8 mouse cellular contexts compared by ENCODE assay signal in genomic region chr1:194618841-194619311, GRCm38 (mm10). TPM values are rescaled to one million over a fixed set of nuclear protein-coding genes. Genes with fewer than 3 reads are reported as not detected.
DNase-seq lines count a peak whose midpoint lies in the region; ATAC-seq and TF ChIP-seq lines count a peak whose summit lies in the region.

No protein-coding gene starts in this region.

- H3K4me2 ChIP-seq in lung, embryonic 14.5 days, result peak overlapping the region; percentile 79

- H3K9ac ChIP-seq in lung, embryonic 14.5 days, result no peak overlapping the region

- peak; percentile 47; the same call in 1 of the 2 replicates for ATAC-seq in lung, embryonic 14.5 days (ENCODE audit: insufficient read depth)

- peak; percentile 69 for DNase-seq in Muller cell, postnatal 12 days (ENCODE audit: inconsistent ontology term)
- DNase-seq in cerebellum, adult 2 months, result peak; percentile 80 to 85
- peak; percentile 89 for DNase-seq in forelimb bud, embryonic 11.5 days (ENCODE audit: low read depth, low spot score)
- peak; percentile 88 for DNase-seq in heart, postnatal 4 days
- DNase-seq in layer of hippocampus, adult 8-10 months (ENCODE audit: low spot score in 2 of 2), result peak; percentile 72 to 83
- peak; percentile 95 for DNase-seq in lung, embryonic 14.5 days
- peak; percentile 78 for DNase-seq in ovary, postnatal 14 days (ENCODE audit: low spot score)
- peak; percentile 61 to 74 for DNase-seq in urinary bladder, adult 18-20 months (ENCODE audit: low spot score in 2 of 2)

- no peak overlapping the region for H3K27ac ChIP-seq in cerebellum, adult 2 months (ENCODE audit: insufficient read depth, low read length)
- H3K27ac ChIP-seq in lung, embryonic 14.5 days (ENCODE audit: low read depth), result no peak overlapping the region

- peak; percentile 39 for TF ChIP-seq CTCF in cerebellum, adult 2 months (IDR thresholded peaks at IDR 0.05; ENCODE audit: borderline replicate concordance, insufficient read depth, low read depth, low read length)
- peak; percentile 70 for TF ChIP-seq CTCF in lung, embryonic 14.5 days (IDR thresholded peaks at IDR 0.05; ENCODE audit: low read depth)

- peaks cover 15% of the 10 kb centered on the region for H3K4me1 ChIP-seq in cerebellum, adult 2 months (ENCODE audit: control insufficient read depth, insufficient read depth, low read length)
- peaks cover 10% of the 10 kb centered on the region for H3K4me1 ChIP-seq in lung, embryonic 14.5 days (ENCODE audit: insufficient read depth)

- H3K4me3 ChIP-seq in cerebellum, adult 2 months (replicated peaks; ENCODE audit: insufficient read depth, low read depth, low read length), result peak overlapping the region; percentile 84
- H3K4me3 ChIP-seq in lung, embryonic 14.5 days (ENCODE audit: low read depth, low read length), result peak overlapping the region; percentile 76

- no peaks in the 10 kb centered on the region for H3K9me3 ChIP-seq in lung, embryonic 14.5 days (ENCODE audit: low read depth, low read length)

- no peak for TF ChIP-seq POLR2A in cerebellum, adult 2 months (IDR thresholded peaks at IDR 0.05; ENCODE audit: borderline replicate concordance, insufficient read depth, low read length)

- no peaks in the 10 kb centered on the region for H3K36me3 ChIP-seq in lung, embryonic 14.5 days (ENCODE audit: insufficient read depth)

- H3K27me3 ChIP-seq in cerebellum, adult 2 months (ENCODE audit: control insufficient read depth, insufficient read depth, low read length), result no peaks in the 10 kb centered on the region
- H3K27me3 ChIP-seq in lung, embryonic 14.5 days (ENCODE audit: insufficient read depth, low read length), result no peaks in the 10 kb centered on the region

- WGBS in cerebellum, adult 2 months, result 2% methylated on average over 19 of the region's 19 CpGs
- under 1% methylated on average over 19 of the region's 19 CpGs for WGBS in lung, embryonic 14.5 days

RNA-seq across cellular contexts. Expression of gene Plxna2, which starts 0.9 kb away (rescaled TPM):
- 18.0 and 20.7 TPM in 2 replicates for polyA plus RNA-seq in cerebellum, adult 2 months (2012; rRNA removed)
- 10 to 100 TPM; 23.7 to 24.7 TPM for total RNA-seq in heart, postnatal 4 days (2021)
- 10 to 100 TPM; 60.8 to 73.5 (median 66.5) TPM for total RNA-seq in layer of hippocampus, adult 8-10 months (2022)
- 9.8 and 10.1 TPM in 2 replicates for polyA plus RNA-seq in lung, embryonic 14.5 days (2014; fragmentation: Nextera tagmentation; extraction: Ambion mirVana)
